Mouse (Mus musculus): ENCODE measurements at regions not wholly inside any gene's neighbourhood (a gene's known extent, or its start where the extent isn't known, plus 50 kb on each side); places are given as distances from the start of the nearest gene placed in this dataset.

DNA sequence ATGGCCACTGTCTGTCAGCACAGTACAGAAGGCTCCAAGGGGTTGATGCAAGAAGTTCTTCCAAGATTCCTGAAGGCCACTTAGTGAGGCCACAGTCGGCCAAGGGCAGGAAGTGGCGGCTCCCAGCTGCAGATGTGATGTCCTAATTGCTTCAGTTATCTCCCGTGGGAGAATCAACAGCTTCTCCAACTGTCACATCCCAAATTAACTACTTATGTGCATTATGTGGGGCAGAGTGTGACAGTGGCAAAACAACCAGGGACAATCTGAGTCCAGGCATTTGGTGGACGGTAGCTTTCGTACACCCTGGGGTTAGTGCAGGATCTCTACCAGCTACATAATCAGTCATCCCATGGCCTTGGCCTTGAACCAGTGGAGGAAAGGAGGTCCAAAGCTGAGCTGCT lies 80.9 kb downstream of the Fam110c start:
- Histone ChIP-seq H3K27ac (ENCODE audit: insufficient read depth, low read length) (no peak overlapping the region), H3K4me1 (ENCODE audit: control insufficient read depth, insufficient read depth, low read length) (no peaks in the 10 kb centered on the region), H3K4me3 (ENCODE audit: insufficient read depth, low read length) (no peak overlapping the region)
- TF ChIP-seq POLR2A (IDR thresholded peaks at IDR 0.05; ENCODE audit: low read depth, low read length) (no peak), CTCF (IDR thresholded peaks at IDR 0.05; ENCODE audit: borderline replicate concordance, insufficient read depth, low read length) (no peak)

DNA sequence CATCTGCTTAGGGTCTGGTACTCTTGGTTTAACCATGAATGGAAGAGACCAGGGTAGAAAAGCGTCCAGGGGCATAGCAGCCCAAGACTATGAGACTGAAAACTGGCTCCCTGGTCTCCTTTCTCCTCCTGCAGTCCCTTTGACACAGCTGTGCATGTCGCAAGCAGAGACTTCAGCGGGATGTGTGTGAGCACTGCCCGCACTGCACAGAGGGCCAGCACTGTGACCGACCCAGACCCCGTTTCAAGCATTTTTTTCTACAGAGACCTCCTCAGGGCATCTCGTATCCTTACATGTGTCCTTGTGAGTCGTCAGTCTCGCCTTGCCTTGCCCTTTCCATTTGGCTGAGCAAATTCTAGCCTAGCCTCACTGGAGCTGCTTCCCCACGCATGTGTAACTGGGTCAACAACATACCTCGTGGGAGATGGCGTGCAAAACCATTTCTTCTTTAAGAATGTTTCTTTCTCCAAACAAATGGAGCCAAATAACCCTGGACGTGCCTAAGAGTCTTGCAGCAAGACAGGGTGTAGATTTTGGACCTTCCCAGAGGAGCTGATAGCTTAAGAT lies 82.6 kb downstream of the Fam110c start:
- H3K4me3 ChIP-seq (ENCODE audit: insufficient read depth, low read length), result no peak overlapping the region
- no peak for TF ChIP-seq CTCF (IDR thresholded peaks at IDR 0.05; ENCODE audit: borderline replicate concordance, insufficient read depth, low read length)
- TF ChIP-seq POLR2A (IDR thresholded peaks at IDR 0.05; ENCODE audit: low read depth, low read length), result no peak
- no peak overlapping the region for H3K27ac ChIP-seq (ENCODE audit: insufficient read depth, low read length)
- no peaks in the 10 kb centered on the region for H3K4me1 ChIP-seq (ENCODE audit: control insufficient read depth, insufficient read depth, low read length)

- TF ChIP-seq CTCF (IDR thresholded peaks at IDR 0.05; ENCODE audit: borderline replicate concordance, insufficient read depth, low read length) (no peak), POLR2A (IDR thresholded peaks at IDR 0.05; ENCODE audit: low read depth, low read length) (no peak)
- Histone ChIP-seq H3K4me1 (ENCODE audit: control insufficient read depth, insufficient read depth, low read length) (no peaks in the 10 kb centered on the region), H3K4me3 (ENCODE audit: insufficient read depth, low read length) (no peak overlapping the region), H3K27ac (ENCODE audit: insufficient read depth, low read length) (no peak overlapping the region)
Measured at GRCm38 (mm10) chr12:31157453-31157852, 83.1 kb upstream of the Gm6993 start.

- TF ChIP-seq CTCF (IDR thresholded peaks at IDR 0.05; ENCODE audit: borderline replicate concordance, insufficient read depth, low read length) (no peak), POLR2A (IDR thresholded peaks at IDR 0.05; ENCODE audit: low read depth, low read length) (no peak)
- H3K4me3 ChIP-seq (ENCODE audit: insufficient read depth, low read length), result no peak overlapping the region
- H3K27ac ChIP-seq (ENCODE audit: insufficient read depth, low read length), result no peak overlapping the region
- H3K4me1 ChIP-seq (ENCODE audit: control insufficient read depth, insufficient read depth, low read length), result no peaks in the 10 kb centered on the region
Measured at GRCm38 (mm10) chr12:31157890-31158289, 82.7 kb upstream of the Gm6993 start.

GRCm38 (mm10) chr12:31158885-31159284 lies 81.7 kb upstream of the Gm6993 start:
- TF ChIP-seq POLR2A (IDR thresholded peaks at IDR 0.05; ENCODE audit: low read depth, low read length), result no peak
- no peak for TF ChIP-seq CTCF (IDR thresholded peaks at IDR 0.05; ENCODE audit: borderline replicate concordance, insufficient read depth, low read length)
- H3K4me3 ChIP-seq (ENCODE audit: insufficient read depth, low read length), result no peak overlapping the region
- H3K4me1 ChIP-seq (ENCODE audit: control insufficient read depth, insufficient read depth, low read length), result no peaks in the 10 kb centered on the region
- no peak overlapping the region for H3K27ac ChIP-seq (ENCODE audit: insufficient read depth, low read length)

DNA sequence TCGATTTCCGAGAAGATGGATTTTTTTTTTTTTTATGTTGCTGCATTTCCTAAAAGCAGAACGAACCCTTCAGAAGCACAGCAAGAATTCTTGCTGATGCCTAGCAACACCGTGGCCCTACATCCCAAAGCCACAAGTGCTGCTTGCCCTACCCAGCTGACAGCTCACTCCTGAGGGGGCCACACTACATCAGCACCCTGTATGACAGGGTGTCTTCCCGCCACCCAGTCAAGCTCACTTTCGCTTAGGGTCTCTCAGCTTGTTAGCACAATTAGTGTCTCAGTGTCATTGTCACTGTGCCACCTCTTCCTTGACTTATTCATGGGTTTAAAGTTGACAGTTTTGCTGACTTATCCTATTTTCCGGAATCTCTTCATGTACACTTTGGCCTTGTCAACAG lies 81.2 kb upstream of the Gm6993 start:
- TF ChIP-seq POLR2A (IDR thresholded peaks at IDR 0.05; ENCODE audit: low read depth, low read length) (no peak), CTCF (IDR thresholded peaks at IDR 0.05; ENCODE audit: borderline replicate concordance, insufficient read depth, low read length) (no peak)
- no peak overlapping the region for H3K27ac ChIP-seq (ENCODE audit: insufficient read depth, low read length)

GRCm38 (mm10) chr12:31168221-31168890 lies 72.2 kb upstream of the Gm6993 start:
- H3K27ac ChIP-seq (ENCODE audit: insufficient read depth, low read length), result no peak overlapping the region
- H3K4me3 ChIP-seq (ENCODE audit: insufficient read depth, low read length), result no peak overlapping the region
- TF ChIP-seq POLR2A (IDR thresholded peaks at IDR 0.05; ENCODE audit: low read depth, low read length) (no peak), CTCF (IDR thresholded peaks at IDR 0.05; ENCODE audit: borderline replicate concordance, insufficient read depth, low read length) (no peak)
- H3K4me1 ChIP-seq (ENCODE audit: control insufficient read depth, insufficient read depth, low read length), result no peaks in the 10 kb centered on the region; the same call in none of the 2 replicates

More for the DNA sequence above, 81.2 kb upstream of the Gm6993 start:
- Histone ChIP-seq H3K4me1 (ENCODE audit: control insufficient read depth, insufficient read depth, low read length) (no peaks in the 10 kb centered on the region), H3K4me3 (ENCODE audit: insufficient read depth, low read length) (no peak overlapping the region)

- Histone ChIP-seq H3K4me1 (ENCODE audit: control insufficient read depth, insufficient read depth, low read length) (no peaks in the 10 kb centered on the region; the same call in none of the 2 replicates), H3K4me3 (ENCODE audit: insufficient read depth, low read length) (no peak overlapping the region)
- TF ChIP-seq POLR2A (IDR thresholded peaks at IDR 0.05; ENCODE audit: low read depth, low read length) (no peak), CTCF (IDR thresholded peaks at IDR 0.05; ENCODE audit: borderline replicate concordance, insufficient read depth, low read length) (no peak)
Measured at GRCm38 (mm10) chr12:31170111-31170510, 70.5 kb upstream of the Gm6993 start.

GRCm38 (mm10) chr12:31170546-31171160 lies 69.9 kb upstream of the Gm6993 start:
- Histone ChIP-seq H3K4me1 (ENCODE audit: control insufficient read depth, insufficient read depth, low read length) (no peaks in the 10 kb centered on the region; the same call in none of the 2 replicates), H3K27ac (ENCODE audit: insufficient read depth, low read length) (peak overlapping the region; percentile 53; the same call in 1 of the 2 replicates), H3K4me3 (ENCODE audit: insufficient read depth, low read length) (no peak overlapping the region)
- TF ChIP-seq POLR2A (IDR thresholded peaks at IDR 0.05; ENCODE audit: low read depth, low read length), result no peak
- no peak for TF ChIP-seq CTCF (IDR thresholded peaks at IDR 0.05; ENCODE audit: borderline replicate concordance, insufficient read depth, low read length)

More at GRCm38 (mm10) chr12:31170111-31170510, 70.5 kb upstream of the Gm6993 start:
- no peak overlapping the region; the same call in 1 of the 2 replicates for H3K27ac ChIP-seq (ENCODE audit: insufficient read depth, low read length)

DNA sequence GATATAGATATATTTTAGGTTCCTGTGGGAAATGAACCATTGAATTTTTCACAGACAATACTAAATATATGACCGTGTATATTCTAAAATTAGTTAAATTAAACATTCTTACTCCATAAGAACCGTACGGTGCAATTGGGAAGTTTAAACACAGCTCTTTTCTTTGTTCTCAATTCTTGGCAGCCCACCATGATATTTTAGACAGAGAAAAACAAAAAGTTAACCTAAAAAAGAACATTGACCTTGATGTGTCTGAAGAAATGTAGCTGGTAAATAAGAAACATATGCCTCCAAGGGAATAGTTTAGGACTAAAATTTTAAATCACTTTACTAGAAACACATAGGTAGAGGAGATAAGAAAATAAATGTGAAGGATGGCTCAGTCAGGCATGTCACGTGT lies 68.6 kb upstream of the Gm6993 start:
- TF ChIP-seq POLR2A (IDR thresholded peaks at IDR 0.05; ENCODE audit: low read depth, low read length) (no peak), CTCF (IDR thresholded peaks at IDR 0.05; ENCODE audit: borderline replicate concordance, insufficient read depth, low read length) (no peak)
- Histone ChIP-seq H3K4me3 (ENCODE audit: insufficient read depth, low read length) (no peak overlapping the region), H3K4me1 (ENCODE audit: control insufficient read depth, insufficient read depth, low read length) (no peaks in the 10 kb centered on the region; the same call in none of the 2 replicates), H3K27ac (ENCODE audit: insufficient read depth, low read length) (no peak overlapping the region)
